Mouse (Mus musculus): ENCODE results near the gene Pfkfb2.

Pfkfb2 gene

DNA sequence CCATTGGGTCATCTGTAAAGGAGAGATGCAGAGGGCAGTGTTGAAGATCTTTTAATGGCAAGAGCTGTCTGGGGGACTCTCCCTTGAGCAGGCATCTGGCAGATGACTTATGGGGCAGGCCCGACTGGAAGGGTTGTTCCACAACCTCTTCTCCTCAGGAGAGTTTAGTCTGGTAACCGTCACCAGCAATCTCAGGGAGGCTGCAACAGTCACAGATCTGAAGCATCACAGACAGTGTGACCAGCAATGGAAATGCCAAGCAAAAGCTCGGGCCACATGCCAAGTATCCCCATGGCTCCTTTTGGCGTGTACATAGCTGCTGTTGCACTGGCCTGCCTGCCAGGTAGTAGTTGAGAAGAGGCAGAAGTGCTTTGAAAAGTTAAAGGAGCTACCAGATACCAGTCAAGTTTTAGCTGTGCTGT lies 11.2 kb upstream of the Pfkfb2 start:
- in situ Hi-C loops (cut with MboI; ENCODE audit: low pct_unique_long_range_greater_than_20kb in 1 of 2, low sequenced_read_pairs in 2 of 2, unreplicated experiment in 1 of 2): no loop called here

DNA sequence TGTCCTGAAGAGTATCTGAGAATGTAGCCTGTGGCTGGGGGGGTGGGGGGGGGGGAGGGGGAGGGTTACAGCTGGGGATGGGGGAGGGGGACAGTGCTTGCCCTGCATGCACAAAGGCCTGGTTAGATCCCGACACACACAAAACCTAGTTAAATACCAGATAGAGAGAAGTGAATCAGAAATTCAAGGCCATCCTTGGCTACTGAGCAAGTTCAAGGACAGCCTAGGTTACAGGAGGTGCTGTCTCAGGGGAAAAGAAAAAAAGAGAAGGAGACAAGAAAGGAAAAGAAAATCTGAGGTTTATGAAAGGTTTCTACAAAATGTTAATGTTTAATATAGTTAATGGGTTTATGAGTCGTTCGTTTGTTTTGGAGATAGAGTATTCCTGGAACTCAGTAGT lies 10.6 kb upstream of the Pfkfb2 start:
- in situ Hi-C loops (cut with MboI; ENCODE audit: low pct_unique_long_range_greater_than_20kb in 1 of 2, low sequenced_read_pairs in 2 of 2, unreplicated experiment in 1 of 2): no loop called here

DNA sequence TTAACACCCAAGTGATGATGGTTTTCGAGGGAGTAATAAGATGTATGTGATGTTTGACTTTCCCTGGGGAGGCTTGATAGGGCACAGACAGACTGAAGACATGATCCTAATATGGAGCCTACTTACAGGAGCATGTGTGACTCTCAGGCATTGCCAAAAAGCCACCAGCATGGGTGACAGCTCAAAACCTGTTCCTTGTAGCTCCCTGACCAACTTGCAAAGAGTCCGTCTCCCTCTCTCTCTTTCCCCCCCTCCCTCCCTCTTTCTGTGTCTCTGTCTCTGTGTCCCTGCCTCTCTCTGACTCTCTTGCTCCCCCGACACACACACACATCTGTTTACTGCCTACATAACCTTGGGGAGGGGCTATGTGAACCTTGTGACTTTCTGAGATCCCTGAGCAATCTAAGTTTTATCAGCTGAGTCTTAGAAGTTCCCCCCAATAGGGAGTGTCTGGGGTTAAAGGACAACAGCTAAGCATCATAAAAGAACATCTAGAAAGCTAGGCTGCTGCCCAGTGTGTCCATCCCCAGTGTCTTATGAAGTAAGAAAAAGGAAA lies 9.6 kb upstream of the Pfkfb2 start:
- in situ Hi-C loops (cut with MboI; ENCODE audit: low pct_unique_long_range_greater_than_20kb in 1 of 2, low sequenced_read_pairs in 2 of 2, unreplicated experiment in 1 of 2): no loop called here

DNA sequence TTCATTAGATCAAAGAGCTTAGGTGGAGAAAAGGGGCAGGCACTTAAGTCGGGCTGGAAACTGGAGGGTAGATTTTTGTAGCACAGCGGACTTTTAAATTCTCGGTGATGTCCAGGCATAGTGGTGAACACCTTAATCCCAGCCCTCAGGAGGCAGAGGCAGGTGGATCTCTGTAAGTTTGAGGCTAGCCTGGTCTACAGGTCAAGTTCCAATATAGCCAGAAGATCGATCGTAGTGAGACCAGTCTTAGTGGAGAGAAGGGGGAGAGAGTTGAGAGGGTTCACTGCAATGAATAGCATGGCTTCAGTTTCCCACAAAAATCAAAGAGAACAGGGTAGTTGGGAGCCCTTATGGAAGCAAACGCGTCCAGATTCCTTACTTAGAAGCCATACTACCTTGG lies 8.9 kb upstream of the Pfkfb2 start:
- in situ Hi-C loops (cut with MboI; ENCODE audit: low pct_unique_long_range_greater_than_20kb in 1 of 2, low sequenced_read_pairs in 2 of 2, unreplicated experiment in 1 of 2): no loop called here

DNA sequence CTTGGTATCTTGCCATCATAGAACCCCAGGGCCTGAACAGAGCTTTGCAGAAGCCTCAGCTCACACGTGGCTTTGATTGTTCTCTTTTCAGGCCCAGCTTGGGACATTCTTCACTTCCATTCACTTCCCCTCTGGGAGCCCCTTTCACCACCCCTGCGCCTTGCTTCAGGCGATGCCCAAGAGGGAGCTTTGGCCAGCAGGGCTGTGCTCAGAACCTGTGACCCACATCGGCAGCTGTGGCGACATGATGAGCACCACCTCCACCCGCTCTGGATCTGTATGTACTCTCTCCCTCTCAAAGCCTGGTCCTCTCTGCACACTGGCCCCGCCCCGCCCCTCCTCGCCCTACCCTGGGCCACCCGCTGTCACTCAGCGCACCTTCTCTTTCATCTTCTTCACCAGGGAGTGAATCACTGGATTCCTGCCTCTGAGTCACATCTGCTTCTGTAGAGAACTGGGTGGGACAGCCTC lies 8.4 kb upstream of the Pfkfb2 start:
- in situ Hi-C loops (cut with MboI; ENCODE audit: low pct_unique_long_range_greater_than_20kb in 1 of 2, low sequenced_read_pairs in 2 of 2, unreplicated experiment in 1 of 2): no loop called here

DNA sequence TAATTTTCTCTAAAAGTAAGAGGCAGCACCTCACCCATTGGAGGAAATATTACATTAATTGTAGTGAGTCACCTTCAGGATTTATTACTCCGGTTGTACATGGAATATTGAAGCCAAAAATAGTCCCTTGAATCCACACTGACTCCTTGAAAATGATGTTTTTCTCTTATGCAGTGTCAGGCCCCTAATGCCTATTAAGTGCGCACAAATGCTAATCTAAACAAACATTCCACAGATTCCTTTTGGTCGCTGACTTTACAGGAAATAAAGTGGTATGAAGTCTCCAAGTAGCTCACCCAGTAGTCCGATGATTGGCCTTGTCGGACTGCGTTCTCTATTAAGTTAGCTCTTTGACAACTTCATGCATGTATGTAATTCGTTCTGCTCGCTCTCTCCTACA lies 5.8 kb upstream of the Pfkfb2 start:
- in situ Hi-C loops (cut with MboI; ENCODE audit: low pct_unique_long_range_greater_than_20kb in 1 of 2, low sequenced_read_pairs in 2 of 2, unreplicated experiment in 1 of 2): no loop called here

DNA sequence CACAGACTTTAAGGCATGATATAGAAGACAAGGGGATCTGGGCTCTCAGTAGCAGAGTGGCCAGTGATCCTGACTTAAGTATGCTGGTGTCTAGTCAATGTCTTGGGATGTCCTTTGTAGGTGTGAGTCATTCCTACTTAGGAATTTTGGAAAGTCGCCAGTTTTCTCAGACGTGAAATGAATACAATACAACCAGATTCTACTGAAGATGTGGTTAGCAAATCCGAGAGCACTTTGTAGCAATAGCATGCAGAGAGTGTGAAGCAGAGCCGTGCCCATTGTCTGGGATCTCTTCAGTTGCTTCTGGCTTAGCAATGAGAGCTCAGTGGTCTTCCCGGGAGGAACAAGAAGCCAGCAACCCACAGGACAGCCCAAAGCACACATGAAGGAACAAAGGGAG lies 5.4 kb upstream of the Pfkfb2 start:
- in situ Hi-C loops (cut with MboI; ENCODE audit: low pct_unique_long_range_greater_than_20kb in 1 of 2, low sequenced_read_pairs in 2 of 2, unreplicated experiment in 1 of 2): no loop called here

DNA sequence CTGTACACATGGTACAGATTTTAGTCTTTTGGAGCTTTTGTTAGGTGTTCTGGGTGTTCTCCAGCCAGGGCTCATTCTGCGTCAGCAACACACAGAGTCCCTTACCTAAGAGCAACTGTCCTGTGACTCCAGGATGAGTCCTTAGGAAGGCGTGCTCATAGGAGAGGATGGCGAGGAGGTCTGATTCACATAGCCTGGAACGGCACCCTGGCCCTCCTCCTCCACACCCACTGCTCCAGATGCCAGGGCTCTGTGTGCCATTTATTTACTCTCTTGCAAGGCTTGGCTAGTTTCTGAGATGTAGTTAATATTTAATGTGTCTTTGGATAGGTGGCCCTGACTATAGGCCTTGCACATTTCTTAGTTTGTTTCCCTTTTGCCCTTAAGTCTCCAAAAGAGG lies 4.6 kb upstream of the Pfkfb2 start:
- in situ Hi-C loops (cut with MboI; ENCODE audit: low pct_unique_long_range_greater_than_20kb in 1 of 2, low sequenced_read_pairs in 2 of 2, unreplicated experiment in 1 of 2): no loop called here

DNA sequence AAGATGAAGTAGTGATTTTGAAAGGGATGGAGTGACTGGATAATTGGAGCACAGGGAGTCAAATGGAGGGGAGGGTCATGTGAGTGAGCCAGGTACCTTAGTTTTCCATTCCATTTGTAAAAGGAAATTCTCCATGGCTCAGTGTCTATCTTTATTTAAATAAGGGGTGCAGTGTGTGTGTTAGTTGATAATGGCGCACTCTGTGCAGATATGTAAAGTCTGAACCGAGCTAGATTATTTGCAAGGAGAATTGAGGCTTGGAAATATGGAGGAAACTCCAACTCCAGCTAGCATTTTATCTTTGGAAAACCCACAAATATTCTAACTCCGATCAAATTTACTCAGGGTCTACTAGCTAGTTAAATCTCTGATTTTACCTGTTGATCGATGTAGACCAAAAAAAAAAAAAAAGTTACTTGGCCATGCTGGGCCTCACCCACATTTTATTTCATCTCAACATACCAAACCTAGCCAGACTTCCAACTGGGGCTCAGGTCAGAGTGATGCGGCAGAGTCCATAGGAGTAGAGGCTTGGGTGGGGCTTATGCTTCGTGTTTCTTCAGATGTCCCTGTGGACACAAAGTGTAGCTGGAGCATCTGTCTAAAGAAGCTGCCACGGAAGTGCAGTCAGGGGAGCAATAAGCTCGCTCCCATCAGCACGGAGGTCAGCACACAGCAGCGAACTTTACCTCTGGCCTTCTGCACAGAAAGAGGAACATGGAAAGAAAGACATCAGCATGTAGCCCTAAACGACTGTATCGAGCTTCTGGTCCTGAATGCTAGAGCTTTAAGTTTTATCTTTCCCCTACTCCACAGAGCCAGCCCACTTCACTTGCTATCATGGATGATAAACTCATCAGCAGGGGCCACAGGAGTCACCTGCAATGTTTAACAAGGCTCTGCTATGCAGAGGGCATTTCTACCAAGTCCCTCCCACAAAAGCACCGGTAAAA lies 3.9 kb upstream of the Pfkfb2 start:
- in situ Hi-C loops (cut with MboI; ENCODE audit: low pct_unique_long_range_greater_than_20kb in 1 of 2, low sequenced_read_pairs in 2 of 2, unreplicated experiment in 1 of 2): no loop called here

DNA sequence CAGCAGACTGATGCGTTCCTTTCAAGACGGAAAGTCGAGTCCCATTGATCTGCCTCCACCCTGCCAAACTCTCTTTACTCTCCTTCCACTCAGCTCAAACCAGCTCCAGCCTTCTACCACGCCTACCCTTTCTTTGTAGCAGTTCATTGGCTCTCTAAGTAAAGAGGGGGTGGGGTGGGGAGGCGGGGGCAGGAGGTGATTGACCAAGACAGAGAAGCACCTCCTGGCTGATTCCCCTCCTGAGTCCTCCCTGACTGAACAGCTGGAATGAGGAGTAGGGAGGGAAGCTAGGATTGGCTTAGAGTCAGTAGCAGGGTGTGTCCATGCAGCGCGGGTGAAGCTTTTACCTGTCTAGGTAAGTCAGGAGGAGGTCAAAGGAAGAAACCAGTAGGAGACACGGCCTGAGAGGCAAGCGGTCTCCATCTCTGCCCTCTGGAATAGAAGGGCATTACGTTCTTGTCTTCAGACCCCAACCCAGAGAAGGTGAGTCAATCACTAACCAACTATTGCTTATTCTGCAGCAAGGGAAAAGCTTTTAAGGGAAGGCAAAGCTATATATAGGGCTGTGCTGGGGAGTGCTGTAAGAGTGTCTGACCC lies 2.8 kb upstream of the Pfkfb2 start, which contains the start of gene AA986860:
Gene AA986860 (plus strand): TSS at position 236 of the 597 bp plus-strand sequence.
- in situ Hi-C loops (cut with MboI; ENCODE audit: low pct_unique_long_range_greater_than_20kb in 1 of 2, low sequenced_read_pairs in 2 of 2, unreplicated experiment in 1 of 2): no loop called here

DNA sequence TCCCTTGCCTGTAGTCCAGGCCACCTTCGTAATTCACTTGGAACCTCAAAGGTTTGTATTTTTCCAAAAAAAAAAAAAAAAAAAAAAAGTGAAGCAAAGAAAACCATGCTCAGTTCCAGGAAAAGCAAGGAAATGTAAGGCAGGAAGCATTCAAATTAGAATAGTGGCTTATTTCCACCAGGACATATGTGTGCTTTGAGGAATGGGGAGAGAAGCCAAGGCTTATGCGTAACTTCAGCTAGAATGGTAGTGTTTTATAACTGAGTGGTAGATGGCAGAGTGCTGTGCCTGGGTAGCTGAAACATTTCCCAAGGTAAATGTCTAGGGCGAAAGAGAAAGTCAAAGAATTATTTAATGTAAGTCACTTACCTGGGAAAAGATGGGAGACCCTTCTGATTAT lies 345 bp downstream of the Pfkfb2 start:
- in situ Hi-C loops (cut with MboI; ENCODE audit: low pct_unique_long_range_greater_than_20kb in 1 of 2, low sequenced_read_pairs in 2 of 2, unreplicated experiment in 1 of 2): no loop called here

DNA sequence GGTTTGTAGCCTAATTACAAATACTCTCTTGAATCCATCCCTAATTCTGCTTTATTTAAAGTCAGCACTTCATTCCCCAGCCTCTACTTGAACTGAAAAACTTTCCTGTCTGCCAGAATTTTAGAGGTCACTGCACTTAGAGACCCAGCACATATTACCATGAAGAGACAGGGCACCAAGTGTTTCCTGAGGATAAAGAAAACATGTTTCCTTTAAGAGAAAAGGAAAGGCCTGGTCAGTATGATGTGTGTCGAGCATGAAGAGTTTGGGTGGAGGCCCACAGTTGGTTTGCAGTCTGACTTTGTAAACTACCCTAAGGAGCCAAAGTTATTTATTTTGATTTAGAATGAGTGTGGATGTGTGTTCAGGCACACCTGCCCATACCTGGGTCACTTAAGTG lies 983 bp downstream of the Pfkfb2 start:
- in situ Hi-C loops (cut with MboI; ENCODE audit: low pct_unique_long_range_greater_than_20kb in 1 of 2, low sequenced_read_pairs in 2 of 2, unreplicated experiment in 1 of 2): no loop called here

DNA sequence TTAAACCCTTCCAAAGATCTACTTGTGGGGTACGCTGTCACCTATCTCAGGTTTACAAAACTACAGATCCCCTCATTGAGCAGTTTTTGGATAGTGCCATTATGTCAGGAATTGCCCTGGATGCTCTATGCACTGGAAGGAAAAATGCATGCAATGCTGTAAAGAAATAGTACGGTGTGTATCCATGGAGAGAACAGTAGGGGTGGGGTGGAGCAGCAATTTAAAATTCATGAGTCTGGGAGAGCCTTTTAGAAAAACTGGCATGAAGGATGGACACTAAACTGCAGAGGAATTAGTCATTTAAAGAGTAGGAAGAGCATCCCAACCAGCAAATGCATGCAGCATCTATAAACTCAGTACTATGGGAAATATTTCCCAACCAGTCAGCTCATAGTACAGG lies 2.7 kb downstream of the Pfkfb2 start:
- in situ Hi-C loops (cut with MboI; ENCODE audit: low pct_unique_long_range_greater_than_20kb in 1 of 2, low sequenced_read_pairs in 2 of 2, unreplicated experiment in 1 of 2): no loop called here

DNA sequence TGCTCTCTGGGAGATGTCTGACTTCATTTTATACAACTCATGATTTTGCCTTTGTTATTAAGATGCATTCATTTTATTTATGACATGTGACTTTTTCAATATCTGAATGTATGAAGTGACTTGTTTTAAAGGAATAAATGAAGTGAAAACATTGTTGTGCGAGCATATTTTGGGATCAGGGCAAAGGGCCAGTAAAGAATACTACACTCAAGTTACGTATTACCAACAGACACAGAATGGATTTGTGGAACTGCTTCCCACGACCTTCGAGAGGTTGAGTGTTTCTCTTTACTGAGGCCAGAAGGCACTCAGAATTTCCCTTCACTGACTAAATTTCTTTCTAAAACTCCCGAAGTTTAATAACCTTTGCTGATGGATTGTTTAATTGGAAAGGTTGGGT lies 4.8 kb downstream of the Pfkfb2 start:
- in situ Hi-C loops (cut with MboI; ENCODE audit: low pct_unique_long_range_greater_than_20kb in 1 of 2, low sequenced_read_pairs in 2 of 2, unreplicated experiment in 1 of 2): no loop called here

DNA sequence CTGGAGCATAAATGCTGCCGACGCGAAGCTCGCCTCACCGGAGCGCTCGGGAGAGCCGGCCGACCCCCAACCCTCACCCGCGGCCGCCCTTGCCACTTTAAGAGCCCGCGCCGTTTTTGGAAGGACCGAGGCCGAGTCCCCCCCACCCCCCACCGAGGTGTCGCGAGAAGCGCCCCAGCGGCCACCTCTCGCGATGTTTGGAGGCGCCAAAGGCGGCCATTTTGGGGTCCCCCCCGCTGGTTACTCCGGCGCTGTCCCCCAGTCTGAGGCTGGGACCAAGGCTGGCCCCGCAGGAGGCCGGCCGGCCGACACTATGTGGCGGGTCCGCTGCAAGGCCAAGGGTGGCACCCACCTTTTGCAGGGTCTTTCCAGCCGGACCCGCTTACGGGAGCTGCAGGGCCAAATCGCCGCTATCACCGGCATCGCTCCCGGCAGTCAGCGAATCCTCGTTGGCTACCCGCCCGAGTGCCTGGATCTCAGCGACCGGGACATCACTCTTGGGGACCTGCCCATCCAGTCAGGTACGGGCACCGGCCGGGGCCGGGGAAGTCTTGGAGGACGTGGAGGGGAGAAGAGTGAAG lies 11.7 kb downstream of the Pfkfb2 start, which contains the start of gene Yod1:
Gene Yod1 (plus strand): TSS at position 37 of the 581 bp plus-strand sequence.
- in situ Hi-C loops (cut with MboI; ENCODE audit: low pct_unique_long_range_greater_than_20kb in 1 of 2, low sequenced_read_pairs in 2 of 2, unreplicated experiment in 1 of 2): no loop called here

DNA sequence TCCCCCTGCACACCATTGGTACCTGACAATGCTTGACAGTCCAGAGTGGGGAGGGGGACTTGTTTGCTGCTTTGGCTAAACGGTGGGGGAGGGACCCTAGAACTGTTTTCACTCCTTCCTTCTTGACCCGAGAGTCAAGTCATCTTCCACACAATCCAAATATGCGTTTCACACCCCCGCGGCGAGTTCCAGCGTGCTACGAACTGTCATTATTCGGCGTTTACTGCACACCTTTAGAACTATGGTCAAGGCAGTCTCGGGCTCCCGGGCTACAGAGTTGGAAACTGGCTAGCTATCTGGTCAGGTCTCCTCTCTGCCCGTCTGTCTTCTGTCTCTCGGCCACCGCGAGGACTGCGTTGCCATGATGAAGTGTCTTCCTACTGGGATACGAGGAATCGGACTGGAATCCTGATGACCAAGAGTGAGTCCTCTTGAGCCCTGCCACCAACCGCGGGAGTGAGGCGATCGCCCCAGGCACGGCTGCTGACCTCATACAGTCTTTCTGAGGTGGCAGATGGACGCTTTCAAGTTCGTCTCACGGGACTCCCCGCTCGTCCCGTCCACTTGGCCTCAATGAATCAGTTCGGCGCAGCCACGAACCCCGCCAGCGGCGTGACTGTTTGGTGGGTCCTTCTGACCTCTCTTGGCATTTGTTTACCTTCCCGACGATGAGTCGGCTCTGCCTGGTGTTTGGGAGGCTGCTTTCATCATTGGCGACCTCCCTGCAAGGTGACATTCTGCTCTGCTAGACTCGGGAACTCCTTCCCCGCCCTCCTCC lies 12.4 kb downstream of the Pfkfb2 start:
- in situ Hi-C loops (cut with MboI; ENCODE audit: low pct_unique_long_range_greater_than_20kb in 1 of 2, low sequenced_read_pairs in 2 of 2, unreplicated experiment in 1 of 2): no loop called here

DNA sequence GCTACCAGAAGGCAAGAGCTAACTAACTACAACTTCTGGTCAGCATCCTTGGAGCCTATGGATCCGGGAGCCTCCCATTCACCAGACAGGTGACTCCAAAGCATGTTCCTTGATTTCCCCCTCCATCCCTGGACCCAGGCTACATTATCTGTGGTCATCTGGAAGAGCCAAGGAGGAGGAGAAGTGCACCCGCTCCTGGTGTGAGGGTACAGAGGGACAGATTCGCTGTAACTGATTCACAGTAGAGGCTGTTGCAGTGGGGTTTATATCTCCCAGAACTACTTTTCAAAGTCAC lies 12.9 kb downstream of the Pfkfb2 start:
- in situ Hi-C loops (cut with MboI; ENCODE audit: low pct_unique_long_range_greater_than_20kb in 1 of 2, low sequenced_read_pairs in 2 of 2, unreplicated experiment in 1 of 2): no loop called here

DNA sequence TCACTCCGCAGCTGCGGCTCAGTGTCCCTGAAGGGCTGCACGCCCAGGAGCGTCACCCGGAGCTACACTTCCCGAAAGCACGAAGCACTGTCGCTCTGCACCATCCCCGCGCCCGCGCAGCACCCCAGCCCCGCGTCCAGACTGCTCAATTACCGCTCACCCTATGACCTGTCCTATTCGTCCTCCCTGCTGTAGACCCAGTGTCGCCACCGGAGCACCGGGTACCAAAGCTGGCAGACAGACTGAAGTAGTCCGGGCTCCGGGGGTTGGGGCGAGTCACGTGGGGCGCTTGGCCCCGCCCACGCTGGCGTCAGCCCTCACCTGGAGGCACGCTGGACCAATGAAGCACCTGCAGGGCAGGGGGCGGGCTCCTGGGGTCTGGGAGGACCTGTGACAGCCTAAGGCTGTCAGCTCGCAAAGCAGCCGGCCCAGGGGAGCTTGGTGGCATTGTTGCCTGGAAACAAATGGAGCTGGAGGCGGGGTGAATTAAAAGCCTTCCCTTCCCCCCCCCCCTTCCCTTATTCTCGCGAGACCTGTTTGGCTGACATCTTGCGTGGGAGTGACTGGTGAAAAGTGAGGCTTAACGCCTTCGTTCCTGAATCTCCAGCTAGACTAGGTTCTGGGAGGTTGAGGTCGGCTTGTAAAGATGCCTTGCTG lies 13.4 kb downstream of the Pfkfb2 start, which contains the start of gene Gm29427:
Gene Gm29427 (minus strand): TSS at position 239 of the 657 bp plus-strand sequence.
- in situ Hi-C loops (cut with MboI; ENCODE audit: low pct_unique_long_range_greater_than_20kb in 1 of 2, low sequenced_read_pairs in 2 of 2, unreplicated experiment in 1 of 2): no loop called here
